Mouse (Mus musculus) sigmoid colon, adult 10 weeks (tissue): ENCODE measurements around the gene Sema4d. TPM values are rescaled to one million over a fixed set of nuclear protein-coding genes. Genes with fewer than 3 reads are reported as not detected.

Source experiments
- polyA plus RNA-seq: library from polyadenylated mRNA; stranded (reverse); fragments of 350-450 nt; fragmentation: Illumina TruSeq; extraction: RNeasy Lipid Tissue Mini Kit (QIAGEN cat#74804); gene quantifications from one replicate; pipeline ENCODE4 v1.2.3, GENCODE M21; 2014; ENCODE audit warnings: low read depth, low replicate concordance

Gene Sema4d
- polyA plus RNA-seq: 6.4 TPM

GRCm38 (mm10) chr13:51793425-51793891, at the start of gene Sema4d:
Gene Sema4d, minus strand, starts transcription at chr13:51793747.

GRCm38 (mm10) chr13:51651408-51652064, 142.0 kb downstream of the Sema4d start, which contains the start of gene Secisbp2:
Gene Secisbp2, plus strand, starts transcription at chr13:51651697.

GRCm38 (mm10) chr13:51644829-51645789, 148.4 kb downstream of the Sema4d start, which contains the start of gene Cks2:
Gene Cks2, plus strand, starts transcription at chr13:51645232.

Other genes with a start within 250 kb of the Sema4d start
- gene Shc3, start 224.3 kb downstream of the Sema4d start, polyA plus RNA-seq: 0.22 TPM
- gene Cks2, start 148.5 kb downstream of the Sema4d start, polyA plus RNA-seq: 198 TPM
- 12.6 TPM for gene Secisbp2, start 142.1 kb downstream of the Sema4d start, polyA plus RNA-seq
- not detected for gene Gadd45g, start 52.9 kb upstream of the Sema4d start, polyA plus RNA-seq